Mouse (Mus musculus): Measurements from ENCODE around the gene Ctnna3. TPM values are rescaled to one million over a fixed set of nuclear protein-coding genes. Genes with fewer than 3 reads are reported as not detected.
A peak's percentile ranks its signal among the peaks of the same experiment; 100 is the strongest.
"Not testable (repeated sequence)": the region's sequence is repeated elsewhere in the genome, so short reads cannot be mapped to it uniquely, and the experiment has no call there.

Ctnna3 gene
- polyA plus RNA-seq, 1 experiment from 2014 or later: 0.41 TPM

DNA sequence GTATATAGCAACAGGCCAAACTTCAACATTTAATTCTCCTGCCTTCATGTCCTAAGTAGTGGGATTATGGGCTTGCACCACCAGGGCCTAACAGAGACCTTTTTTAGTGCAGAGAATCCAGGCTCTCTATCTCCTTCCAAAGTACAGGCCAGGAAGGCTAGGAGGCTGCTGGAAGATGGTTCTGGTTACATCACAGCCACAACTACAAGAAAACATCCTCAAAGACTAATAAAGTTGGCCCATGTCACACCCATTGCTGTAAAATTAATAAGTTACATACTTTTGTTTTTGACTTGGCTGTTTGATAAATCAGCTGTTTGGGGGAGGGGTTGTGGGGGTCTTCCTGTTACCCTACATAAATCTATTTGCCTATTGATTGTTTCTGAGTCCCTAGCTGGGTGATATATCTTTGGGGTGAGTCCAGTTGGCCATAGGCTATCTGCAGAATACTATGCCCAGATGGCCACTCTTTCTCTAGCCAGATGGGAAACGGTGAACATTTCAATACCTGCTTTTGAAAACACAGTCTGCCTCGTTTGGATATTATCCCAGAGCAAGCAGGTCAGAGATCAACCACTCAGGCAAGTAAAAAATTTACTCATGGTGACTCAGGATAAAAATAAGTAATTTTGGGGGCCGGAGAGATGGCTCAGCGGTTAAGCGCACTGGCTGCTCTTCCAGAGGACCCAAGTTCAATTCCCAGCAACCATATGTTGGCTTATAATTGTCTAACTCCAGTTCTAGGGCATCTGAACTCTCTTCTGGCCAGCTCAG, 27.0 kb upstream of the Ctnna3 start:
- no peak overlapping the region for H3K4me3 ChIP-seq (ENCODE audit: low read depth, low read length)
- no peak overlapping the region for H3K4me2 ChIP-seq (ENCODE audit: low read length)
- no peaks in the 10 kb centered on the region for H3K4me1 ChIP-seq (ENCODE audit: control insufficient read depth, insufficient read depth, low read length)
- 83% methylated on average over 5 of the region's 5 CpGs for WGBS
- no peak overlapping the region for H3K27ac ChIP-seq (ENCODE audit: low read depth, low read length)
- H3K9ac ChIP-seq (ENCODE audit: low read length): no peak overlapping the region
- DNase-seq (ENCODE audit: low spot score) (no peak), ATAC-seq (no peak)
- no peaks in the 10 kb centered on the region for H3K36me3 ChIP-seq (ENCODE audit: control insufficient read depth, insufficient read depth, low read length)
- no peaks in the 10 kb centered on the region for H3K27me3 ChIP-seq (replicated peaks; ENCODE audit: control insufficient read depth, insufficient read depth, low read length)
- no peaks in the 10 kb centered on the region for H3K9me3 ChIP-seq (replicated peaks; ENCODE audit: control insufficient read depth, low read length)

- DNase-seq (ENCODE audit: low spot score) (no peak), ATAC-seq (no peak)
- 90% methylated on average over 2 of the region's 2 CpGs for WGBS
- Histone ChIP-seq H3K4me2 (ENCODE audit: low read length) (no peak overlapping the region), H3K4me3 (ENCODE audit: low read depth, low read length) (no peak overlapping the region), H3K4me1 (ENCODE audit: control insufficient read depth, insufficient read depth, low read length) (no peaks in the 10 kb centered on the region), H3K27ac (ENCODE audit: low read depth, low read length) (no peak overlapping the region), H3K36me3 (ENCODE audit: control insufficient read depth, insufficient read depth, low read length) (no peaks in the 10 kb centered on the region), H3K9ac (ENCODE audit: low read length) (no peak overlapping the region), H3K9me3 (replicated peaks; ENCODE audit: control insufficient read depth, low read length) (no peaks in the 10 kb centered on the region), H3K27me3 (replicated peaks; ENCODE audit: control insufficient read depth, insufficient read depth, low read length) (no peaks in the 10 kb centered on the region)
Observed at GRCm38 (mm10) chr10:63403636-63404035, 26.3 kb upstream of the Ctnna3 start.

DNA sequence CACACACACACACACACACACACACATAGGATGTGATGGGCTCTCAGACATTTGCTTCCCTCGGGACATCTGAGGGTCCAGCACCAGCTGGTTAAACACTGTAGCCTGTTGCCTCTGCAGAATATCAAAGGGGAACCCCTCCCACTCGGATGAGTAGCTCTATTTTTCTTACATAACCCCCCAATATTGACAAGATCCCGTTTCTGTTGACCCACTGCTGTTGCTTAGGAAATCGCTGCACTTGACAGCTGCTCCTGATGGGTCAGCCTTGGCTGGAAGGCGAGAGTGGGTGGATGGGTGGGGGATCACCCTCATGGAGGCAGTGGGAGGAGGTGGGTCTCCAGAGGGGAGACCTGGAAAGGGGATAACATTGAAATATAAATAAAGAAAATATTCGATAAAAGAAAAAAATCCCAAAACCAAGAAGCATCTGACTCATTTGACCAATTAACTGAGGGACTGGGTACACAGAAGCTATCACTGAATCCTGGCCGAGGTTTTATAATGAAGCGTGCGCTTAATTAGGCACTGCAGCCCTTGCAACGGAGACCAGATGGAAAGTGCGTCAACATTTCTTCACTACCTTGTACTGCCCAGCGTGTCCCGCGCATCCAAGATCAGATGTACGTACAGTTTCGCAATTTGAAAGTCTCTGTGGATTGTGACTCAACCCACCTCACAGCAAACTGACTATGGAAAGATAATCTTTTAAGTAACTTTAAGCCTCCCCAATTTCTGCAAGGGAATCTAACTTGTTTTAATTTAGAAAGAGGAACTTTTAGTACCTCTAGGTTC, 19.5 kb upstream of the Ctnna3 start:
- Histone ChIP-seq H3K4me1 (ENCODE audit: control insufficient read depth, insufficient read depth, low read length) (no peaks in the 10 kb centered on the region; the same call in 1 of the 2 replicates), H3K4me3 (ENCODE audit: low read depth, low read length) (no peak overlapping the region), H3K27me3 (replicated peaks; ENCODE audit: control insufficient read depth, insufficient read depth, low read length) (no peaks in the 10 kb centered on the region), H3K4me2 (ENCODE audit: low read length) (no peak overlapping the region), H3K9ac (ENCODE audit: low read length) (no peak overlapping the region), H3K9me3 (replicated peaks; ENCODE audit: control insufficient read depth, low read length) (no peaks in the 10 kb centered on the region), H3K27ac (ENCODE audit: low read depth, low read length) (no peak overlapping the region), H3K36me3 (ENCODE audit: control insufficient read depth, insufficient read depth, low read length) (no peaks in the 10 kb centered on the region)
- WGBS: 48% methylated on average over 16 of the region's 16 CpGs
- ATAC-seq (peak; percentile 65), DNase-seq (ENCODE audit: low spot score) (peak; percentile 46)

DNA sequence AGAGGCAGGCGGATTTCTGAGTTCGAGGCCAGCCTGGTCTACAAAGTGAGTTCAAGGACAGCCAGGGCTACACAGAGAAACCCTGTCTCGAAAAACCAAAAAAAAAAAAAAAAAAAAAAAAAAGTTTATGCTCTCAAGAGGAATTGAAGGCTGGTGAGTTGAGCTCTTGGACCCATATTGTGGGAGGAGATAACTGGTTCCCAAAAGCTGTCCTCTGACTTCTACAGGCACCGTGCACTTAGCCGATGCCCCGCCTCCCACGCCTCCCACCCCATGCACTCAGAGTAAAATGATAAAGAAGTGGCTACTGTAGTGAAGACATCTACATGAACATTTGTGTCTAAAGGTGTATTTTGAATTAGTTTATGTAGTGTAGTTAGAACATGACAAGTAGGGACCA, 18.2 kb upstream of the Ctnna3 start:
- not testable (repeated sequence) for H3K9ac ChIP-seq (ENCODE audit: low read length); H3K36me3 ChIP-seq (ENCODE audit: control insufficient read depth, insufficient read depth, low read length); H3K4me2 ChIP-seq (ENCODE audit: low read length); H3K4me1 ChIP-seq (ENCODE audit: control insufficient read depth, insufficient read depth, low read length); H3K4me3 ChIP-seq (ENCODE audit: low read depth, low read length); H3K27ac ChIP-seq (ENCODE audit: low read depth, low read length); DNase-seq (ENCODE audit: low spot score); H3K27me3 ChIP-seq (replicated peaks; ENCODE audit: control insufficient read depth, insufficient read depth, low read length); H3K9me3 ChIP-seq (replicated peaks; ENCODE audit: control insufficient read depth, low read length); ATAC-seq
- WGBS: over 99% methylated on average over 6 of the region's 7 CpGs

DNA sequence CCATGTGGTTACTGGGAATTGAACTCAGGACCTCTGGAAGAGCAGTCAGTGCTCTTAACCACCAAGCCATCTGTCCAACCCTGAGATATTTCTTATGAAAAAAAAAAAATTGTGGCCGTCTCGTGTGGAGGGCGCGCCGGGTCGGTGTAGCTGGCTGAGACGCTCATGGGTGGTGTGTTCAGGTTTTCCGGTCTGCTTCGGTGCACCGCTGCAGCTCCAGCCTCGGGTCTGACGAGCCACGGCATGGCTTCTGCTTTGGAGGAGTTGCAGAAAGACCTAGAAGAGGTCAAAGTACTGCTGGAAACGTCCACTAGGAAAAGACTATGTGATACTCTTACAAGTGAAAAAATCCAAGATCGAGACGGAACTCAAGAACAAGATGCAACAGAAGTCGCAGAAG, 17.1 kb upstream of the Ctnna3 start:
- Histone ChIP-seq H3K27me3 (replicated peaks; ENCODE audit: control insufficient read depth, insufficient read depth, low read length) (no peaks in the 10 kb centered on the region), H3K36me3 (ENCODE audit: control insufficient read depth, insufficient read depth, low read length) (no peaks in the 10 kb centered on the region), H3K4me2 (ENCODE audit: low read length) (no peak overlapping the region), H3K4me3 (ENCODE audit: low read depth, low read length) (no peak overlapping the region), H3K9me3 (replicated peaks; ENCODE audit: control insufficient read depth, low read length) (no peaks in the 10 kb centered on the region), H3K9ac (ENCODE audit: low read length) (no peak overlapping the region), H3K27ac (ENCODE audit: low read depth, low read length) (no peak overlapping the region), H3K4me1 (ENCODE audit: control insufficient read depth, insufficient read depth, low read length) (no peaks in the 10 kb centered on the region; the same call in 1 of the 2 replicates)
- 88% methylated on average over 17 of the region's 17 CpGs for WGBS
- DNase-seq (ENCODE audit: low spot score) (no peak), ATAC-seq (no peak)

DNA sequence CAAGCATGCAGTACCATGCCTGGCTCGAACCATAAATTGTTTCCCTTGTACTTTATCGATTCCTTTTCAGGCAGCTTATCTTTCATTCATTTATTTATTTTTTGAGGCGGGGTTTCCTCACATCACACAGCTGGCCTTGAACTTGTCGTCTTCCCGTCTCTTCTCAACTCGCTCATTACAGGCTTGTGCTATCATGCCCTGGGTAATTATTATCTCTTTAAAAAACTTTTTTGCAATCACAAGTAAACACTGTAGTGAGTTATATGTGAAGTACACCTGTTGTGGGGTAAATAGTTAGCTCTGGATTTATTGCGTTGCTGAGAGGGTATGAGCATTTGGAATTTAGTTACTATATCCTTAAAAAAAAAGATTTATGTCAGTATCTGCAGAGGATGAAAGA, 14.6 kb upstream of the Ctnna3 start:
- no peaks in the 10 kb centered on the region; the same call in 1 of the 2 replicates for H3K4me1 ChIP-seq (ENCODE audit: control insufficient read depth, insufficient read depth, low read length)
- H3K4me2 ChIP-seq (ENCODE audit: low read length): no peak overlapping the region
- no peaks in the 10 kb centered on the region for H3K36me3 ChIP-seq (ENCODE audit: control insufficient read depth, insufficient read depth, low read length)
- no peak overlapping the region for H3K4me3 ChIP-seq (ENCODE audit: low read depth, low read length)
- no peak overlapping the region for H3K9ac ChIP-seq (ENCODE audit: low read length)
- WGBS: 87% methylated on average over 7 of the region's 7 CpGs
- ATAC-seq (no peak), DNase-seq (ENCODE audit: low spot score) (no peak)
- H3K27me3 ChIP-seq (replicated peaks; ENCODE audit: control insufficient read depth, insufficient read depth, low read length): no peaks in the 10 kb centered on the region
- H3K9me3 ChIP-seq (replicated peaks; ENCODE audit: control insufficient read depth, low read length): no peaks in the 10 kb centered on the region
- no peak overlapping the region for H3K27ac ChIP-seq (ENCODE audit: low read depth, low read length)

GRCm38 (mm10) chr10:63415850-63416249, 14.0 kb upstream of the Ctnna3 start:
- Histone ChIP-seq H3K27me3 (replicated peaks; ENCODE audit: control insufficient read depth, insufficient read depth, low read length) (no peaks in the 10 kb centered on the region), H3K4me2 (ENCODE audit: low read length) (no peak overlapping the region), H3K36me3 (ENCODE audit: control insufficient read depth, insufficient read depth, low read length) (no peaks in the 10 kb centered on the region), H3K9ac (ENCODE audit: low read length) (no peak overlapping the region), H3K4me3 (ENCODE audit: low read depth, low read length) (no peak overlapping the region), H3K27ac (ENCODE audit: low read depth, low read length) (no peak overlapping the region), H3K9me3 (replicated peaks; ENCODE audit: control insufficient read depth, low read length) (no peaks in the 10 kb centered on the region), H3K4me1 (ENCODE audit: control insufficient read depth, insufficient read depth, low read length) (no peaks in the 10 kb centered on the region)
- no peak for DNase-seq (ENCODE audit: low spot score)
- ATAC-seq: no peak
- 63% methylated on average over 7 of the region's 7 CpGs for WGBS

DNA sequence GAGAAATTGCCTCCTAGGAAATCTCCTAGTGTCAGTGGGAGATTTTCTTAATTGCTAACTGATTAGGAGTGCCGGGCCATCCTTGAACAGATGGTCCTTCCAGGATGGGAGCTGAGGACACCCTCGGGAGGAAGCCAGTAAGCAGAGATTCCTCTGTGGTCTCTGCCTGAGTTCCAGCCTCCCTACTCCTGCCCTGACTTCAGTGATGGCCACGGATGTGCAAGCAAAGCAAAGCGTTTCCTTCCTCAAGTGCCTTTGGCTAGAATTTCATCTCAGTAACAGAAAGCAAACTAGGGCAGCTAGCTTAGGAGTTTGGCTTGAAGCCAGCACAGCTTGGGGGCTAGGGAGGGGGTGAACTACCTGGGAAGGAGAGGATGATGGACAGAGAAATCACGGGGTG, 12.8 kb upstream of the Ctnna3 start:
- H3K4me2 ChIP-seq (ENCODE audit: low read length): no peak overlapping the region
- H3K9ac ChIP-seq (ENCODE audit: low read length): no peak overlapping the region
- no peak overlapping the region for H3K4me3 ChIP-seq (ENCODE audit: low read depth, low read length)
- no peaks in the 10 kb centered on the region for H3K27me3 ChIP-seq (replicated peaks; ENCODE audit: control insufficient read depth, insufficient read depth, low read length)
- no peaks in the 10 kb centered on the region for H3K36me3 ChIP-seq (ENCODE audit: control insufficient read depth, insufficient read depth, low read length)
- no peaks in the 10 kb centered on the region for H3K4me1 ChIP-seq (ENCODE audit: control insufficient read depth, insufficient read depth, low read length)
- WGBS: 75% methylated on average over 5 of the region's 5 CpGs
- no peak overlapping the region for H3K27ac ChIP-seq (ENCODE audit: low read depth, low read length)
- no peaks in the 10 kb centered on the region for H3K9me3 ChIP-seq (replicated peaks; ENCODE audit: control insufficient read depth, low read length)
- DNase-seq (ENCODE audit: low spot score) (no peak), ATAC-seq (no peak)

Data from forebrain, embryonic 14.5 days (tissue).